Mouse (Mus musculus): Measurements from ENCODE around the gene Ferd3l.

Gene Ferd3l

GRCm38 (mm10) chr12:33965661-33966360 is 37.6 kb downstream of the Ferd3l start:
- DNase-seq (ENCODE audit: low spot score in 2 of 2) = no peak

- DNase-seq (ENCODE audit: low spot score in 2 of 2) = no peak
These were observed 38.5 kb downstream of the Ferd3l start for GRCm38 (mm10) chr12:33966490-33967415.

DNA sequence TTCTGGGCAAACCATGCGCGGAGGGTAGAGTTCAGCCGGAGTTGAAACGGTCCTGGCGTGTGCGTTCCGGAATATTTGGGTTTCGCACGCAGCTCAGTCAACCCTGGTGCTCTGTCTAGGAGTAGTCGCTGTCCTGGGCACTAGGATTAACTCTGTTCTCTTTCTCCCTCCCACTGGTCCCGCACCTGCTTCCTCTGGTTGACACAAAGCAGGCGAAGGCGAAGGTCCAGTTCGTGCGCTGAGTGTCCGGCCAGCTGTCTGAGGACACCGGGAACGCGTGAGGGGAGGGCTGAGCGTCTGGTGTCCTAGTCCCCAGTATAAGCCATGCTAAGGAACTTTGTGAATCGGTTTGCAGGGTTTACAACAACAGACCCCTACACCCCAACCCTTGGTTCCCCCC is 39.3 kb downstream of the Ferd3l start:
- DNase-seq (ENCODE audit: low spot score in 2 of 2) = no peak

GRCm38 (mm10) chr12:33968041-33968897 is 40.0 kb downstream of the Ferd3l start:
- no peak for DNase-seq (ENCODE audit: low spot score in 2 of 2)

GRCm38 (mm10) chr12:33968898-33969178 is 40.6 kb downstream of the Ferd3l start:
- no peak for DNase-seq (ENCODE audit: low spot score in 2 of 2)
